Mouse (Mus musculus) adrenal gland (tissue): Measurements from ENCODE around the gene Ccdc187.

Experiments used
- intact Hi-C: fragments of 180-260 bp; cut with DNase I; formaldehyde crosslinking; loops from one replicate; pipeline ENCODE4 v1.15.1; 2025

Gene Ccdc187

DNA sequence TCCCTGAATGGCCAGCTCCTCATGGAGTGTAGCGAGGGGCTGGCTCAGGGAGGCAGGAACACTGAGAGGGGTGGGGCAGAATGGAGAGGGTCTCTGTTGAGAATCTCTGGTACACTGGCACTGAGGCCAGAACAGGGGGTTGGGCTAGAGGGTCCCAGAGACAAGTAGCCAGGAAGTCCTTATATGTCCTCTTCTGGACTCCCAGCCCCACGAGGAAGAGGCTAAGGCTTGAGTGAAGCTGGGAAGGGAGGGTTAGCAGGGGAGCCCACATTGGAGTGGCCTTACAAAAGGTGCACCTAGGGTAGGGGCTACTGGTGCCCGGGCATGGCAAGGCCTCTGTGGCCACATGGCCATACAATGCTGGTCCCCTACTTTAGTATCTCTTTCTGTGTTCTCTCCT, 23.0 kb upstream of the Ccdc187 start:
- intact Hi-C loops: loop anchor here (5.0 kb wide), 1 partner anchor 35 kb away; the partner anchor contains the start of gene Dnlz

DNA sequence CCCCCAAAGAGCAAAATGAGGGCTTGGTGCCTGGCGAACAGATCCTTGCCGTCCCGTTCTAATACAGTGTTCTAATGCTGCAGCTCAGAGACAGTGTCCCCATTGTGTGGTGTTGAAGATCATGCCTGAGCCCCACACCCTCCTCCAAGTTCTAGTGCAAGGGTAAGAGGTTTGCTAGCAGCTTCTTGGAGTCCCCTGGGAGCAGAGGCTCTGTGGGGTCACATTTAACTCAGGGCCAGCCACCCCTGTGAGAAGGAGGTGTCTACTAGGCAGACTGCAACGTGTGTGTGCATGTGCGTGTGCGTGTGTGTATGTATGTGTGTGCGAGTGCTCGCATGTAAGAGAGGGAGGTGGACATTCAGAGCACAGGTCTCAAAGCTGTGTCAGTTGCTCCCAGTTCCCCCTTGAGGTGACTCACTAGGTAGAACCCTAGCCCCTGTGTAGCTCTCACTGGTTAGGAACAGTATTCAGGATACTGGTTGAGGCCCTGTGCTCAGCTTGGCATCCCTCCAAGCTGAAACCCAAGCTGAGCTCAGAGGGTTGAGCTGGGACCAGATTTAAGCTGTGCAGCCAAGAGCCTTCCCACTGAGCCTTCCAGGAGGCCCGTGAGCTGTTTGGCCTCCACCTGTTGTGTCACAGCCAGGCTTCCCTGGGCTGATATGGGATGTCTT, 22.4 kb upstream of the Ccdc187 start:
- intact Hi-C loops: loop anchor here (5.0 kb wide), 1 partner anchor 36 kb away; the partner anchor contains the start of gene Dnlz

DNA sequence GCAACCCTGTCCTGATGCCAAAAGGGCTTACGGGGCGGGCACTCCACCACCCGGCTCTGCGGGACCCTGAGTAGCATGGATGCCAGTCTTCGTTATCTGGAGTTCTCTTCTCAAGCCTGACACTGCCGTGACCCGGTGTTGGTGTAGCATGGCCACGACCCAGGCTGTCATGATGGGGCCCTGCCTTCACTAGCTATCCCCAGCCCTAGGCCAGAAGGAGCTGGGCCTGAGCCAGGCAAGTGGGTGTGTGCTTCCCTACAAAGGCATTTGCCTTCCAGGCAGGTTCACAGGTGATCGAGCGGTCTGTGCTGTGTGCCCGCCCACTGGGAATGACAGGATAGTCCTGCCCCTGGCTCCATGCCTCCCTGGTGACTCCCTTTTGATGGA, 21.6 kb upstream of the Ccdc187 start:
- intact Hi-C loops: loop anchor here (5.0 kb wide), 1 partner anchor 36 kb away; the partner anchor contains the start of gene Dnlz

GRCm38 (mm10) chr2:26315072-26315924, 20.9 kb upstream of the Ccdc187 start, which contains the start of gene Gpsm1:
Gene Gpsm1, plus strand, starts transcription at chr2:26315515.
- intact Hi-C loops: loop anchor here (5.0 kb wide), 1 partner anchor 37 kb away; the partner anchor contains the start of gene Dnlz

DNA sequence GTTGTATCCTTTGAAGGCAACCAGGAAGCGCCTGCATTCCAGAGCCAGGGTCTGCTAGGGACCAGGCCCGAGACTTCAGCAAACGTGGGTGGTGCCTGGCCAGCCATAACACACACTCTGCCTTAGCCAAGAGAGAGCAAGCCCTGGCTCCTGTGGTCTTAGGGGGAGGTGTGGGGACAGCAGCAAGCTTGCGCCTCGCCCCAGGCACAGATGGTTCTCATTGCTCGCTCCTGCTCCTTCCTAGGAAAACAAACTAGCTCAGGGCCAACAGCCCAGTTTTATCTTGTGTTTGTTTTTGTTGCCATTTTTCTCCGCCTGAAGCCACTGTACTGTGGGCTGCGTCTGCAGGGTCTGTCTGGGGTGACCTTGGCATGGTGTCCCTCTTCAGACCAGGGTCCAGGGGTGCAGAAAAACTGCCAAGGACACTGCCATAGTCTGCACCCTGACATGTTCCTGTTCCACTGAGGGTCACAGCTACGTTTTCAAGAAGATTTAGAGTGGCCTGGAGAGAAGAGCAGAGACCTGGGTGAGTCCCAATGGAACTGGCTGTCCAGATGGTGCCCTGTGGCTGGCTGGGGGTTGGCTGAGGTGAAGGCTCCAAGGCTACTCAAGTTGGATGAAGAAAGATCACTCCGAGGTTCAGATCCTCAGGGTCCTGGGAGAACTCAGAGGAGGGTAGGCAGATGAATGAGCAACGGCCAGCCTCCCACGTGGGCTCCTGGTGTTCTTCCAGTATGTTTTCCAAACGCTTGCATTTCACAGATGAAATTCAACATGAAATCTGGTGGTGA, 20.1 kb upstream of the Ccdc187 start:
- intact Hi-C loops: loop anchor here (5.0 kb wide), 1 partner anchor 38 kb away; the partner anchor contains the start of gene Dnlz

DNA sequence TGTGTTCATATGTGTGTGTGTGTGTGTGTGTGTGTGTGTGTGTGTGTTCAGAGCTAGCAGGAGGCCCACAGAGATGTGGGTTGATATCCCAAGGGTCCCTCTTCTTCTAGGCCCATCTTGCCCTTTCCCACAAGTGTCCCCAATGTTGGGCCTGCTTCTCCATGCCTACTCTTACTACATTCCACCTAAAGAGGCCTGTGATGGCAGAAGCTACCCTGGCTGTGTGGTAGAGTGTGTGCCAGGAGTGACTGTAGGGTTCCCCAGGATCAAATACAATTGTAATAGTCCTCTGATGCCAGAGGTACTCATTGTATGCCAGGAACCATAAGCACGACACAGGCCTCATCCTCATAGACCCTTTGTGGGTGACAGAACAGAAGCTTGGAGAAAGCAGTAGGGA, 19.0 kb upstream of the Ccdc187 start:
- intact Hi-C loops: no loop called here

DNA sequence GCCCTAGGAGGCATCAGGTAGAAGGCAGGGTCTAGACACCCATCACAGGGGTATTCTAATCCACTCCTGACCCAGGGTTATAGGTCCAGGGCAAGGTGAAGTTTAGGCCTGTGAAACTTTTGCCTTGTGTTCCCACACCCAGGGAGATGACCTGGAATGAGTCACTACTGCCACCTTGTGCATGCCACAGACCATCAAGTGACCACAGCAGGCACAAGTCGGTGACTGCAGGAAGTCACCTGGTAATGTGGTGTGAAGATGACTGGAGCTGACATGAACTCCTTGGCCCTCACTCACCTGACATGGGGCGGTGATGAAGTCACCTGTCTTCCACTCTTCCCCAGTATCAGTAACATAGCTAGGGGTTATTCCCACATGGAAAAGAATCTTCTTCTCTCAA, 18.5 kb upstream of the Ccdc187 start:
- intact Hi-C loops: no loop called here

- intact Hi-C loops: no loop called here
These were observed 17.6 kb upstream of the Ccdc187 start for GRCm38 (mm10) chr2:26311936-26312335.

DNA sequence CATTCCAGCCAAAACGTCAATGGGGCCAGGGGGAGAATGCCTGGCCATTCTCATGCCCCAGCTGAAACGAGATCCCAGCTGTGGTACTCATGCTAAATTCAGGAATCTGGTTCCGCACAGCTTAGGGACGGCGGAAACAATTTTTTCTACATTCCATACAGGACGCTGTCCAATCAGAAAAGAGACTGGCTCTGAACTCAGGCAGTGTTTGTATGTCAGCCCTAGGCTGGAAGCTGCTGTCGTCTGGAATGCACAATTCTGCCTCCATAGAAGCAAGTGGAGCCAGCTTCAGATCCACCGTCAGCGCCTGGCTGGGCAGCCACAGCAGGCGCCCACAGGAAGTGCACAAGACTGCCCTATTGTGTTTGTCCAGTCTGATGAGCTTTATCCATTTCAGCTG, 15.4 kb upstream of the Ccdc187 start:
- intact Hi-C loops: no loop called here

- intact Hi-C loops: no loop called here
These were observed 12.3 kb upstream of the Ccdc187 start for GRCm38 (mm10) chr2:26306702-26307101.

GRCm38 (mm10) chr2:26305555-26305954, 11.2 kb upstream of the Ccdc187 start:
- intact Hi-C loops: no loop called here

- intact Hi-C loops: no loop called here
These were observed 10.4 kb upstream of the Ccdc187 start for GRCm38 (mm10) chr2:26304711-26305110.

DNA sequence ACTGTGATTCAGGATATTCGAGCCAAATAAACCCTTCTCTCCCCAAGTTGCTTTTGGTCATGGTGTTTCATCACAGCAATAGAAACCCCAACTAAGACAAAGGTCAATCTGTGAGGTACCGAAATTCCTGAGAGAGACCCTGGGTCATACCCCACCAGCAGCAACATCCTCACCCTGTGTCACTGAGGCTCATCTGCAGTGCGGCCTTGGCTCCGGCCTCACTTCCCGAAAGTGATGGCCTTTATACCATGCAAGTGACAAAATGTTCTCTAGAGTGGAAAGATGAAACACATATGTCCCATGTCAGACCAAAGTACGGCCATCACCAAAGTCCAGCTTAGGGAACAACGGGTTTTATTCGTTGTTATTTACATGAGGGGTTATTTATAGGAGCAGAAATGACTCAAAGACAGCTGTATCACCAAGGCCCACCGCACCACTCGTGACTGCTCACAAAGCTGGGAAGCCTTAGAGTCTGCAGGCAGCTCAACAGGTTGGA, 7.7 kb upstream of the Ccdc187 start:
- intact Hi-C loops: no loop called here

GRCm38 (mm10) chr2:26300808-26301174, 6.4 kb upstream of the Ccdc187 start:
- intact Hi-C loops: no loop called here

DNA sequence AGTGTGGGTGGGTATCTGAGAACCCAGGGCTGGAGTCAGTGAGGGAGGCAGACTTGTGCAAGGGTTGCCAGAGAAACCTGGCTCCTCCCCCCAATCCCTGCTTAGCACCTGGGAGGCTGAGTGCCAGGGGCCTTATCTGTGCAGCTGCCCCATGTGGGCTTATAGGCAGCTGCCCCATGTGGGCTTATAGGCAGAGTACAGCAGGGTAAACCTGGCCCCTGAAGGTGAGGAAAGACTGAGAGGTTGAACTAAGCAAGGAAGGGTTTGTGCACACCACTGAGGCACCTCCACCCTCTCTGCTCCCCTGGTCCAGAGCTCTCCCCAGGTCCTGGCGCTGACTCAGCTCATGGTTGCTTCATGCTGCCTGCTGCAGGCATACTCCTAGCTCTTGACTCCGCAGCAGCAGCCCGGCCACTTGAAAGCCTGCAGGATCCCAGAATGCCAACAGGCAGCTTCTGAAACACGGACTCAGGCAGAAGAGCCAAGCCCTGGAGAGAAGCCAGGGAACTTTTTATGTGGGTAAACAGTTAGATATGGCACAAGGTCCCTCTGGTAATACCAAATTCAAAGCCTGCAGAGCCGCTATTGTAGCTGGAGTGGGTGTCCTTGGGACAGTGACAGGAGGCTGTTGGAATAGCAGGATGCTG, 5.9 kb upstream of the Ccdc187 start:
- intact Hi-C loops: no loop called here

DNA sequence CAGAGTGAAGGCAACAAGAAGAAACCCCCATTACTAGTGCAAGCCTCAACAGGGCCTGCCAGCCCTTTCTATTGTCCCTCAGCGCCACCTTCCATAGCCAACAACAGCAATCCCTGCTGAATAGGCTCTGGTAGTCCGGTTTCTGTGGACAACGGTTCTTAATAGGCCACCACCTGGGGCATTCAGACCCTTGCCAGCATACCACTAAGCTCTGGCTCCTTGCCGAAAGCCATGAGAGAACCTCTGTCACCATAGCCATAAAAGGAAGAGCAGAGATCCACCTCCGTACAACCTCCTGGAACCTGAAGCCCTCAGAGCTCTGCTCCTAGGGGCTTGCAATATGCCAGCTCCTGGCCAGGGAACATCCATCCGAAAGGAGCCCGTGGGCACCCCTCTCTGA, 5.0 kb upstream of the Ccdc187 start:
- intact Hi-C loops: no loop called here

GRCm38 (mm10) chr2:26298856-26299230, 4.5 kb upstream of the Ccdc187 start:
- intact Hi-C loops: no loop called here

DNA sequence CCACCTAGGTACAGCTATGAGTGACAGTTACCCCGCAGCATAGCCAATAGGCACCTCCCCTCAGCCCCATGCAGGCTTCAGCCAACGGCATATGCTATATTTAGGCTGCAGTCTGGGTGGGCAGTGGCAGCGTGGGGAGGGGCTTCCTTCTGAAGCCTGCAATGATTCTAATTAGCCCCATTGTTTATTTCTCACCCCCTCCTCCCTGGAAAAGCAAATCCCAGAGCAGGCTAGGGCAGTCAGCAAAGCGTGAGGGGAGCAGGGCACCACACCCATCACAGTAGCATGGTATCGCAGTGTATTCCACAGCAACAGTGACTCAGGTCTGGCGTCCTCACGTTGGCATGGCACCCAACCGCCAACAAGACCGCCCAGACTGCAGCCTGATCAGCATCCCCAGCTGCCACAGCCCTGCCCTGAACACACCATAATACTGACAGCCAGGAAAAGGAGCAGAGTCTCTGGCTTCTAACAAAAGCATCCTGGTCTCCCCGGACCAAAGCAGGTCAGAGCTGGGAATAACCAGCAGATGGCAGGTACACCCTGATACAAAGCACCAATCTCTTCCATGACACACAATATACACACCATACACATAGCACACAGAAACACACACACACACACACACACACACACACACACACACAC, 4.0 kb upstream of the Ccdc187 start:
- intact Hi-C loops: no loop called here

- intact Hi-C loops: no loop called here
These were observed 2.3 kb upstream of the Ccdc187 start for GRCm38 (mm10) chr2:26296606-26297195.

GRCm38 (mm10) chr2:26290133-26290532, 4.2 kb downstream of the Ccdc187 start:
- intact Hi-C loops: no loop called here
